Mouse (Mus musculus) heart, postnatal 0 days (tissue): ENCODE results near the gene Akp3. TPM values are rescaled to one million over a fixed set of nuclear protein-coding genes. Genes with fewer than 3 reads are reported as not detected.

ENCODE experiments used
- ATAC-seq: fragments of 200-750 bp; cut with Nextera tagmentation; 2 replicates; pipeline ENCODE4 v1.8.0; 2017; ENCODE audit warnings: low read depth, moderate number of reproducible peaks, moderate library complexity; ENCODE audit not compliant: insufficient read depth
- DNase-seq: peaks from one replicate; pipeline ENCODE4 v3.0.0-alpha.2; 2016; ENCODE audit warnings: low spot score
- H3K27ac ChIP-seq: fragments of 300-500 bp; sonication (generic); 2 replicates; pipeline ENCODE4 v1.5.1; 2014; ENCODE audit warnings: low read depth, mild to moderate bottlenecking
- H3K27me3 ChIP-seq: fragments of 300-500 bp; sonication (generic); 2 replicates; pipeline ENCODE4 v1.6.1; 2014; ENCODE audit warnings: low read length, mixed read lengths; ENCODE audit not compliant: control insufficient read depth, insufficient read depth
- H3K36me3 ChIP-seq: fragments of 300-500 bp; sonication (generic); replicated peaks from 2 replicates; pipeline ENCODE4 v1.6.1; 2014; ENCODE audit warnings: low read length, mixed read lengths; ENCODE audit not compliant: control insufficient read depth, insufficient read depth
- H3K4me1 ChIP-seq: fragments of 300-500 bp; sonication (generic); 2 replicates; pipeline ENCODE4 v1.6.1; 2014; ENCODE audit warnings: antibody characterized with exemption; ENCODE audit not compliant: control insufficient read depth, insufficient read depth
- H3K4me2 ChIP-seq: fragments of 300-500 bp; sonication (generic); 2 replicates; pipeline ENCODE4 v1.6.1; 2014; ENCODE audit warnings: low read depth, mild to moderate bottlenecking, low read length, moderate library complexity
- H3K4me3 ChIP-seq: fragments of 300-500 bp; sonication (generic); 2 replicates; pipeline ENCODE4 v1.5.1; 2014; ENCODE audit warnings: low read depth, low read length
- H3K9ac ChIP-seq: fragments of 300-500 bp; sonication (generic); replicated peaks from 2 replicates; pipeline ENCODE4 v1.6.1; 2014; ENCODE audit warnings: low read depth, low read length, mixed read lengths
- H3K9me3 ChIP-seq: fragments of 300-500 bp; sonication (generic); replicated peaks from 2 replicates; pipeline ENCODE4 v1.6.1; 2016; ENCODE audit warnings: low read length; ENCODE audit not compliant: control insufficient read depth
- CTCF ChIP-seq: IDR thresholded peaks from 2 replicates; pipeline ENCODE4 v1.5.1; 2016; ENCODE audit warnings: antibody characterized with exemption, control low read depth, low read depth
- EP300 ChIP-seq: IDR thresholded peaks from 2 replicates; pipeline ENCODE4 v1.6.1; 2016; ENCODE audit warnings: antibody characterized with exemption, low read depth
- WGBS: fragments of 180-500 bp; shearing (Covaris S2); extraction: QIAGEN DNeasy Blood & Tissue Kit; methylation state at CpG from one replicate; pipeline ENCODE4 v1.1.7; 2014; 5-methylcytosine and 5-hydroxymethylcytosine counted together
- polyA plus RNA-seq: library from polyadenylated mRNA; unstranded; fragments of >200 nt; fragmentation: Nextera tagmentation; extraction: Ambion mirVana; gene quantifications from 2 replicates; pipeline ENCODE4 v1.2.1, GENCODE M21; 2015
- total RNA-seq: library from RNA; depleted of rRNA; stranded (reverse); fragments of >200 nt; gene quantifications from 2 replicates; pipeline ENCODE4 v1.2.3, GENCODE M21; 2014; ENCODE audit warnings: low replicate concordance

Gene Akp3
- total and polyA plus RNA-seq, 2 experiments from 2014 or later = not detected

- ATAC-seq = no peak
- no peak overlapping the region for H3K9ac ChIP-seq
- no peaks in the 10 kb centered on the region for H3K9me3 ChIP-seq
- no peak overlapping the region for H3K27ac ChIP-seq
- no peaks in the 10 kb centered on the region for H3K36me3 ChIP-seq
- no peaks in the 10 kb centered on the region for H3K4me1 ChIP-seq
- DNase-seq = no peak
- 3% methylated on average over 46 of the region's 58 CpGs for WGBS
- H3K4me2 ChIP-seq = peak overlapping the region; percentile 55
- H3K27me3 ChIP-seq = peaks cover 91% of the 10 kb centered on the region
- peak overlapping the region; percentile 42 for H3K4me3 ChIP-seq
- TF ChIP-seq EP300 (no peak), CTCF (no peak)
These were observed 29.8 kb downstream of the Akp3 start for GRCm38 (mm10) chr1:87154501-87155120.

- ATAC-seq = no peak
- Histone ChIP-seq H3K4me2 (peak overlapping the region; percentile 55), H3K9ac (no peak overlapping the region), H3K9me3 (no peaks in the 10 kb centered on the region), H3K4me3 (peak overlapping the region; percentile 30), H3K27me3 (peaks cover 84% of the 10 kb centered on the region), H3K36me3 (no peaks in the 10 kb centered on the region), H3K27ac (no peak overlapping the region), H3K4me1 (no peaks in the 10 kb centered on the region)
- DNase-seq = no peak
- TF ChIP-seq EP300 (no peak), CTCF (no peak)
- WGBS = 1% methylated on average over 39 of the region's 56 CpGs
These were observed 30.9 kb downstream of the Akp3 start for GRCm38 (mm10) chr1:87155531-87156198.

GRCm38 (mm10) chr1:87156199-87156587 is 31.4 kb downstream of the Akp3 start, which contains the start of gene Ecel1:
Ecel1 (minus strand) TSS chr1:87156521.
- peak within 1 kb of the TSS; percentile 30 for H3K4me3 ChIP-seq
- TF ChIP-seq EP300 = no peak
- H3K27me3 ChIP-seq = peaks cover 83% of the 10 kb centered on the region
- no peaks in the 10 kb centered on the region for H3K36me3 ChIP-seq
- no peak within 1 kb of the TSS for H3K27ac ChIP-seq
- WGBS = 3% methylated on average over 11 of the region's 12 CpGs
- peak within 1 kb of the TSS; percentile 55 for H3K4me2 ChIP-seq
- no peak for ATAC-seq
- no peaks in the 10 kb centered on the region for H3K4me1 ChIP-seq
- H3K9me3 ChIP-seq = no peaks in the 10 kb centered on the region
- DNase-seq = no peak
- H3K9ac ChIP-seq = no peak within 1 kb of the TSS

DNA sequence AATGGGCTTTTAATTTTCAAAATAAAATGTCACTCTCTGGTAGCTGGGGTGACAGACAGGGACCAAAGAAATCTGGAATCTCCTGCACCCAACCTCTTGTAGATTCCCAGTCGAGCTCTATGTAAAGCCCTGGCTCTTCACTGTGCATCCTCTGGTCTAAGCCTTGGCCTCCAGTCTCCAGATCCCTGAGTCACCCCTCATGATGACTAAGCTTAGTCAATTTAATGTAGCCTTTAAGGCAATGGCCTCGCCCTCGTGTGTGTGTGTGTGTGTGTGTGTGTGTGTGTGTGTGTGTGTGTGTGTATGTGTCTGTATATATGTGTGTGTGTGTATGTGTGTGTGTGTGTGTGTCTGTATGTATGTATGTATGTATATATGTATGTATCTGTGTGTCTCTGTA is 34.6 kb downstream of the Akp3 start:
- Histone ChIP-seq H3K27ac (no peak overlapping the region), H3K4me3 (no peak overlapping the region), H3K27me3 (peaks cover 81% of the 10 kb centered on the region), H3K9me3 (no peaks in the 10 kb centered on the region), H3K4me2 (no peak overlapping the region), H3K36me3 (no peaks in the 10 kb centered on the region), H3K4me1 (no peaks in the 10 kb centered on the region), H3K9ac (no peak overlapping the region)
- TF ChIP-seq CTCF = no peak
- no peak for TF ChIP-seq EP300
- WGBS = 67% methylated on average over 3 of the region's 3 CpGs
- no peak for DNase-seq
- ATAC-seq = no peak

DNA sequence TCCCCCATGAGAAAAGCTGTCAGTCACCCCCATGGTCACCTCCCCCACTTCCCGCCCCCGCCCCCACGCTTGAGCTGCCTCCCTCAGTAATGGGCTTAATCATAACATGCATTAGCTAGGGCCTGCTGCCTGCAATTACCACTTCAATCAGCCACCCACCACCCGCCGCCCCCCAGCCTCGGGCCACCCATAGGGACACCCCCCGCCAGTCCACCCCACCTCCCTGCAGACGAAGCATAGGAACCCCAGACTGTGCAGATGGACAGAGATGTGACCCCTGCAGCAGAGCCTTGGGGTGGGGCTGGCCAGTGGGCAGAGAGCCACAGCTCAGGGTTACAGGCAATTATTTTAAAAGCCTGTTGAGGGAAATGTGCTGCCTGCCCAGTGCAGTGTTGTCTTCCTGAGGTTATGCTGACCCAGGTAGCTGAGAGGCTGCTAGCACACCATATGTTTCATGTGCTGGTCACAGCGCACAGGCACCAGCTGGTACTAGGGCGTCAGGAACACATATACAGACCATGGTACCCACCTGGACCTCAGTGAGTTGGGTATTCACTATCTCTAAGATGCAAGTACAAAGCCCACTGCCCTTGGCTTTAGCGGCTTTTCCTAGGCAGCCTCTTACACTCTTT is 39.5 kb downstream of the Akp3 start:
- no peak for ATAC-seq
- 17% methylated on average over 10 of the region's 11 CpGs for WGBS
- peaks cover 71% of the 10 kb centered on the region for H3K27me3 ChIP-seq

More for the DNA sequence above, 39.5 kb downstream of the Akp3 start:
- Histone ChIP-seq H3K4me2 (no peak overlapping the region), H3K9me3 (no peaks in the 10 kb centered on the region), H3K36me3 (no peaks in the 10 kb centered on the region), H3K9ac (no peak overlapping the region), H3K27ac (no peak overlapping the region), H3K4me1 (no peaks in the 10 kb centered on the region), H3K4me3 (no peak overlapping the region)
- no peak for DNase-seq
- no peak for TF ChIP-seq CTCF
- TF ChIP-seq EP300 = no peak
